Mouse (Mus musculus) E14TG2a.4 (cell line): Measurements from ENCODE around the gene Dntt.

Experiments used
- CTCF ChIP-seq: conservative IDR thresholded peaks from 2 replicates; pipeline ENCODE4 v1.5.1; 2014; ENCODE audit warnings: low read length
- NANOG ChIP-seq: IDR thresholded peaks from 2 replicates; pipeline ENCODE4 v1.6.1; 2014; ENCODE audit warnings: borderline replicate concordance, low read length, mixed read lengths
- POU5F1 ChIP-seq: IDR thresholded peaks from 2 replicates; pipeline ENCODE4 v1.6.1; 2014; ENCODE audit warnings: low read length, borderline replicate concordance

DNA sequence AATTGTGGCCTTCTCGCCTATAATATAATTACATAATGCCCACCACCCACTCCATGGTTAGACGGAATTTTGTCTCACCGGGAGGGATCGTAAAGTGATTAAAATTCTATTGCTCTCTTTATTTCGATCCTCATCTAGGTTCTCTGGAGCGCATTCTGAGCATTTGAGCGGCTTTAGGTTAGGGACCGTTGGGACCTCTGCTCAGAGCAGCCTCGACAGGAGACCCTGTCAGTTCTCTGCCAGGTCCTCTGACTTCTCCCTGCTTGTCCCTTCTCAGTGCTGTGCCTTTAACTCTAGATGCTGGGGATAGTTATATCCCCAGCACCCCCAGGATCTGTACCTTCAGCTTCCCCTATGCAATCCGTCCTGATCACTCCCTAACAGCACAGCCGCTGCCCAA lies 37.0 kb upstream of the Dntt start:
- no peak for TF ChIP-seq CTCF
- TF ChIP-seq NANOG, result no peak
- TF ChIP-seq POU5F1, result no peak
